In the genomic region with DNA sequence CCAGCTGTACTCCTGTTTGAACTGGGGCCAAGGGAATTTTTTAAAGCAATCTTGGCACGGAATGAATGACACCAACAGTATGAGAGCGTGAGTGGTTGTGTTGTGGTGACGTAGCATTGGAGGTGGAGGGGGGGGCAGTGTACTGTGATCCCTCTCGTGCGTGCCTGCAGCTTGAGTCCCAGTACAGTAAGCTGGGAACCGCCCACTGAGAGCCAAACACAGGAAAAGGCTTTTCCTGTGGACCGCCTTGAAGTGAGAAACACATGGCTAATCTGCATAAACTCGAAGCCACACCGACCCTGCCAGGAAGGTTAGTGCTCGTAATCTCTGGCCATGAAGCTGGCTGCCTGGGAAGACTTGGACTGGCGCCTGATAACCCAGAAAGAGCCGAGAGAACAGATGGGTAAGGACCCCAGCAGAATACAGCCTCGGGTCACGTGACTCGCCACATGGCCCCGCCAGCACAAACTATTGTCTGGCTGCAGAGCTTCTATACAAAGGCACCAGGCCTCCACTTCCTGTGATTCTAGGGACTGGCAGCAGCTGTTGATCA, we compare ENCODE assay signal across 8 mouse cellular contexts. TPM values are rescaled to one million over a fixed set of nuclear protein-coding genes. Genes with fewer than 3 reads are reported as not detected.
A peak's percentile ranks its signal among the peaks of the same experiment; 100 is the strongest.
DNase-seq lines count a peak whose midpoint lies in the region; ATAC-seq lines count a peak whose summit lies in the region.

No protein-coding gene starts in this region.

- H3K4me3 ChIP-seq in megakaryocyte, embryonic 14.5 days (replicated peaks): peak overlapping the region; percentile 89

- no peaks in the 10 kb centered on the region for H3K27me3 ChIP-seq in megakaryocyte, embryonic 14.5 days (replicated peaks)

- H3K4me1 ChIP-seq in megakaryocyte, embryonic 14.5 days: peaks cover 99% of the 10 kb centered on the region

- peak; percentile 82 for DNase-seq in adipocyte (ENCODE audit: low spot score)
- DNase-seq in embryo, embryonic 10 days (ENCODE audit: low spot score): peak; percentile 88
- DNase-seq in gastrocnemius, postnatal 10 days: peak; percentile 78
- DNase-seq in left cerebral cortex, adult 9 months (ENCODE audit: low spot score in 2 of 2): peak; percentile 66 to 87
- DNase-seq in right cerebral cortex, postnatal 25 days: peak; percentile 81
- DNase-seq in urinary bladder, postnatal 4 days (ENCODE audit: low spot score in 2 of 2): peak; percentile 69 to 76

- H3K9me3 ChIP-seq in megakaryocyte, embryonic 14.5 days: no peaks in the 10 kb centered on the region

- peak; percentile 78 for ATAC-seq in inflammation-experienced regulatory T-cells, adult 6 months

- peaks cover 65% of the 10 kb centered on the region for H3K36me3 ChIP-seq in megakaryocyte, embryonic 14.5 days (replicated peaks; ENCODE audit: low read length)

RNA-seq across cellular contexts. Expression of a gene that starts 27.0 kb away (rescaled TPM):
- 10 to 100 TPM; 33.5 to 44.1 TPM for total RNA-seq in gastrocnemius, postnatal 10 days (2021)
- 10 to 100 TPM; 56.9 to 94.8 (median 76.7) TPM for polyA plus RNA-seq in inflammation-experienced regulatory T-cells, adult 6 months (2017; shearing (Covaris generic))
- polyA plus RNA-seq in megakaryocyte, embryonic 14.5 days (2012; ENCODE audit: insufficient read depth, low replicate concordance): 29.1 and 51.7 TPM in 2 replicates

RNA-seq across cellular contexts. Expression of a gene that starts 57.2 kb away (rescaled TPM):
- 10 to 100 TPM; 10.2 to 10.6 TPM for total RNA-seq in gastrocnemius, postnatal 10 days (2021)
- 10 to 100 TPM; 10.3 to 13.8 (median 11.3) TPM for polyA plus RNA-seq in inflammation-experienced regulatory T-cells, adult 6 months (2017; shearing (Covaris generic))
- polyA plus RNA-seq in megakaryocyte, embryonic 14.5 days (2012; ENCODE audit: insufficient read depth, low replicate concordance): 9.8 and 12.4 TPM in 2 replicates

Comparison
In these comparisons a context has a peak if more than half of its experiments do, and no peak if none do; other contexts are left out.
1. Peak in every context shown above with its lines: DNase-seq, ATAC-seq and H3K4me3 ChIP-seq.